Mouse (Mus musculus): ENCODE measurements around the gene Slc30a1.

Slc30a1 gene

GRCm38 (mm10) chr1:191906571-191907430 is at the start of gene Slc30a1:
Gene Slc30a1, plus strand, starts transcription at chr1:191906767.
- no peak for TF ChIP-seq GATA4 (IDR thresholded peaks at IDR 0.05; ENCODE audit: insufficient replicate concordance, low read length)

GRCm38 (mm10) chr1:191856886-191857651 is 49.5 kb upstream of the Slc30a1 start:
- no peak for TF ChIP-seq GATA4 (IDR thresholded peaks at IDR 0.05; ENCODE audit: insufficient replicate concordance, low read length)

- no peak for TF ChIP-seq GATA4 (IDR thresholded peaks at IDR 0.05; ENCODE audit: insufficient replicate concordance, low read length)
These were observed 48.4 kb upstream of the Slc30a1 start for GRCm38 (mm10) chr1:191858136-191858535.

GRCm38 (mm10) chr1:191859847-191860246 is 46.7 kb upstream of the Slc30a1 start:
- TF ChIP-seq GATA4 (IDR thresholded peaks at IDR 0.05; ENCODE audit: insufficient replicate concordance, low read length): no peak

- TF ChIP-seq GATA4 (IDR thresholded peaks at IDR 0.05; ENCODE audit: insufficient replicate concordance, low read length): no peak
These were observed 45.3 kb upstream of the Slc30a1 start for GRCm38 (mm10) chr1:191861247-191861646.

- no peak for TF ChIP-seq GATA4 (IDR thresholded peaks at IDR 0.05; ENCODE audit: insufficient replicate concordance, low read length)
These were observed 42.6 kb upstream of the Slc30a1 start for GRCm38 (mm10) chr1:191863833-191864550.

- no peak for TF ChIP-seq GATA4 (IDR thresholded peaks at IDR 0.05; ENCODE audit: insufficient replicate concordance, low read length)
These were observed 42.0 kb upstream of the Slc30a1 start for GRCm38 (mm10) chr1:191864551-191865027.

GRCm38 (mm10) chr1:191872076-191872710 is 34.4 kb upstream of the Slc30a1 start:
- TF ChIP-seq GATA4 (IDR thresholded peaks at IDR 0.05; ENCODE audit: insufficient replicate concordance, low read length): no peak

GRCm38 (mm10) chr1:191875006-191875405 is 31.6 kb upstream of the Slc30a1 start:
- TF ChIP-seq GATA4 (IDR thresholded peaks at IDR 0.05; ENCODE audit: insufficient replicate concordance, low read length): no peak

GRCm38 (mm10) chr1:191875683-191876305 is 30.8 kb upstream of the Slc30a1 start:
- TF ChIP-seq GATA4 (IDR thresholded peaks at IDR 0.05; ENCODE audit: insufficient replicate concordance, low read length): no peak

GRCm38 (mm10) chr1:191877681-191878080 is 28.9 kb upstream of the Slc30a1 start:
- TF ChIP-seq GATA4 (IDR thresholded peaks at IDR 0.05; ENCODE audit: insufficient replicate concordance, low read length): no peak

GRCm38 (mm10) chr1:191878518-191878921 is 28.0 kb upstream of the Slc30a1 start:
- TF ChIP-seq GATA4 (IDR thresholded peaks at IDR 0.05; ENCODE audit: insufficient replicate concordance, low read length): no peak

- no peak for TF ChIP-seq GATA4 (IDR thresholded peaks at IDR 0.05; ENCODE audit: insufficient replicate concordance, low read length)
These were observed 26.3 kb upstream of the Slc30a1 start for GRCm38 (mm10) chr1:191880247-191880646.

- TF ChIP-seq GATA4 (IDR thresholded peaks at IDR 0.05; ENCODE audit: insufficient replicate concordance, low read length): no peak
These were observed 25.5 kb upstream of the Slc30a1 start for GRCm38 (mm10) chr1:191880921-191881609.

Measured in liver, adult (tissue).